Mouse (Mus musculus) v-Abl transformed pro-B cells (cell line): ENCODE measurements at regions not wholly inside any gene's neighbourhood (a gene's known extent, or its start where the extent isn't known, plus 50 kb on each side); places are given as distances from the start of the nearest gene placed in this dataset.

ENCODE experiments used
- in situ Hi-C, 2 experiments: fragments of 400-800 bp; cut with MboI; formaldehyde crosslinking; loops; one replicate each; pipeline ENCODE4 v1.15.1; 2025; ENCODE audit not compliant: unreplicated experiment in 2 of 2

DNA sequence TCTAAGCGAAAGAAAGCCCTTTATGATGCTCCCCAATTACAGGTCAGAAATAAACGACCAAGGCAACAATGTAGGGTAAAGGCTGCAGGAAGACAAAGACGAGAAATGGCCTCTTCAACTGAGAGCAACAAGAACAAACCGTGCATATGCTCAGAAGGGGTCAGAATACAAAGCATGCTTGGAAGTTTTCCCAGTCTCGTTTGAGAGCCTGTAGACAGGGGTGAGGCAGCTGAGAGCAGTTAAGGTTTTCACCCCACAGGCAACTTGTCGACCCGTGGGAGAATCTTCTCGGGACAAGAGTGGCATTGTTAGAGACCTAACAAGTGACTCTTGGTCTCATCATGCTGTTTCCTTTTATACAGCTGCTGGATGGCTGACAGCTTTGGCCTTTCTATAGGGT is 255.4 kb downstream of the Lmo4 start:
- in situ Hi-C loops = no loop called here

DNA sequence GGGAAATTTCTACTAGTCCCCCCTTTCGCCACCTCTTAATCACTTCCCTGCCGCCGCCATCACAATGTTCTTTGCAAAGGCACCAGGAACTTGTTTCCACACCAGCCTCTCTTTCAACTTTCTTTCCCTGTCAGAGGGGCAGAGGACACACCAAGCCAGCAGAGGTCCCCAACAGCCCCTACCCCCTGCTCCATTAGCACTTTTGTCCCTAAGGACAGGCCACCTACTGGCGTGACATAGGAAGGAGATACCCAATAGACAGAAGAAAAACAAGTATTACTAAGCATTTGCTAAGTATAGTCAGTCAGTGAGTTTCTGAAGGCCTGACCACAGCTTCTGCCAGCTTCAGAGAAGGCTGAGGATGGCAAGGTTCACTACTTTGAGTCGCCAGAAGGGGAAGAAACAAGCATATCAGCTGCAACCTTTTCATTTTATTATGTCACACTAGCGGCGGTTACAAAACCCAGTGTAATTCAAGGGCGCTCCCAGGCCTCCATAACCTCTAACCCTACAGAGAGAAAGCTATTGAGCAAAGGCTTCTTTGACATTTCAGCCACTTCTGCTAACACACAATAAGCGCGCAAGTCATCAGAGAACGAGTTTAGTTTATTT is 255.9 kb downstream of the Lmo4 start:
- in situ Hi-C loops = no loop called here

- in situ Hi-C loops = no loop called here
Observed at GRCm38 (mm10) chr3:143947938-143948267, 257.1 kb downstream of the Lmo4 start.

DNA sequence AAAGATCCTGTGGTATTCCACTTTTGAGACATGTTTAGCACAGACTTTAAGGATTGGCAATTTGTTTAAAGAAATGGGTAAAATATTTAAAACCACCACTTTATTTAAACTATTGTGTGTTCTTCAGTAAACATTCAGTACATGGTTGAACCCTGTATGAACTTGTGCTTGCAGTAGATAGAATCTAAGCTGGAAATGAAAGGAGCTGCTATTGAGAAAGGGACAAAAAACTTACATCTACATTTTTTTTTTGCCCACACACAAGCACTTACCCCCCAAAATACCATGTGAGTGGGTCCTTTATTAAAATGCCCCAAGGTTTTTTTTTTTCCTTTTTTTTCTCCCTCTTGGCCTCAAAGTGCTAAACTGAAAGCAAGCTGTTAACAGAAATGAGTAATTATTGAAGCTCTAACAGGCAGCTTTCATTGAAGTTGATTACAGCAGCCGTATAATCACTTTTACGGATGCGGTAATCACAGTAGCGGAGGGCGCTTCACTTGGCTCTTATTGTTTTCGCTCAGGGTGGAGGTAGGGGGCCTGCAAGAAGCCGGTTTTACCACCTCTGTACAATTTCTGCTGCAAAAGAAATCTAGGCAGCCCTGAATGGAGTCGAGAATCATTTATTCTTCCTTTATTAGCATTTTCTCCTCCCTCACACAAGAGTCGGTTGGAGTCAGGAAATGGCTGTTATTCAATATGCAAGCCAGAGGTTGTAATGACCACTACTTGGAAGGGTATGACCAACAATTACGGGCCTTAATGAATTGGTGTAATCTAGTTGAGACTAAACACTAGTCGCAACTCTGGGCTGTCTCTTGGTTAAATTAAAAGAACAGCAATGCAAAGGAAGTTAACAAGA is 257.7 kb downstream of the Lmo4 start:
- in situ Hi-C loops = no loop called here

- in situ Hi-C loops = no loop called here
Observed at GRCm38 (mm10) chr3:143939068-143939709, 265.8 kb downstream of the Lmo4 start.

GRCm38 (mm10) chr3:143925322-143925721 is 279.7 kb downstream of the Lmo4 start:
- in situ Hi-C loops = no loop called here

DNA sequence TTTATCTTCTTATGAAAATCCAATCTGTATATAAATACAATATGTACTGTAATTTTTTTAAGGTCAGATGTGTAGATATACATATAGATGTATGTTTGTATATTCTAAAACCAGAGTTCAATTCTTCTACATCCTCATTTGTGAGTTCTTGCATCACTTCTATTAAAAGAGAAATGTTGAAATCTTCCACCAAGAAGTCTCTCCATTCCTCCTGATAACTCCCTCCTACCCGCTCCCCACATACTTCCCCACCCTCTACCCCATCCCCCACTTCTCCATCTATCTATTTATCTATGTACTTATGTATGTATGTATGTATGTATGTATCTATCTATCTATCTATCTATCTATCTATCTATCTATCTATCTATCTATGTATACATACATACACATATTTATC is 285.3 kb downstream of the Lmo4 start:
- in situ Hi-C loops = no loop called here

DNA sequence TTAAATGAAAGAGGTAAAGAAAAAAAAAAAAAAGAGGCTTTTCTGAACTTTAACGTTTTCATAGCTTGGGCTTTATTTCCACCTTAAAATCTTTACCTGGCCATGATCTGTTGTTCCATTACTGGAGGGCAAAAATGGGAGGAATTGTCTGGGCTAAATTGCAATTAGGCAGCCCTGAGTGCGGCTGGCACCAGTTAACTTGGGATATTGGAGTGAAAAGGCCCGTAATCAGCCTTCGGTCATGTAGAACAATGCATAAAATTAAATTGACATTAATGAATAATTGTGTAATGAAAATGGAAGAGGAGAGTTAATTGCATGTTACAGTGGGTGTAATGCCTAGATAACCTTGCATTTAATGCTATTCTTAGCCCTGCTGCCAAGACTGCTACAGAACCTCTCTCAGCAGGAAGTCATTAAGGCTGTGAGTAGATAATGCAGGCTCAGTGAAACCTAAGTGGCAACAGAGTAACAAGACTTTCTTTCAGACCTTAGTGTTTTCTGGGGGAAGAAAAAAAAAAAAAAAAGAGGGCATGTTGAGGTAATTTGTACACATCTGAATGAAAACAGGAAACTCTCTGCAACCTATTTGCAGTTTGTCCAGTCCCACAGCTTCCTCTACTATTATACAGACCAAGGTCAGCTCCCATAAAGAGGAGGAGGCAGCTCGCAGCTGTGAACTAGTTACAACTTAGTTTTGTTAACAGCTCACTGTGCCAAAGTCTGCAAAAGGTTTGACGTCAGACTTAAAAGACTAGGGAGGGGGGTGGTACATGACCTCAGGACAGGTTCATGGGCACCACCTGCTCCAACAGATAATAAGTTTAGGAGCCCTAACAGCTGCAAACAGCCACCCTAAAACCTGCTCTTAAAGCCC is 290.4 kb downstream of the Lmo4 start:
- in situ Hi-C loops = no loop called here

DNA sequence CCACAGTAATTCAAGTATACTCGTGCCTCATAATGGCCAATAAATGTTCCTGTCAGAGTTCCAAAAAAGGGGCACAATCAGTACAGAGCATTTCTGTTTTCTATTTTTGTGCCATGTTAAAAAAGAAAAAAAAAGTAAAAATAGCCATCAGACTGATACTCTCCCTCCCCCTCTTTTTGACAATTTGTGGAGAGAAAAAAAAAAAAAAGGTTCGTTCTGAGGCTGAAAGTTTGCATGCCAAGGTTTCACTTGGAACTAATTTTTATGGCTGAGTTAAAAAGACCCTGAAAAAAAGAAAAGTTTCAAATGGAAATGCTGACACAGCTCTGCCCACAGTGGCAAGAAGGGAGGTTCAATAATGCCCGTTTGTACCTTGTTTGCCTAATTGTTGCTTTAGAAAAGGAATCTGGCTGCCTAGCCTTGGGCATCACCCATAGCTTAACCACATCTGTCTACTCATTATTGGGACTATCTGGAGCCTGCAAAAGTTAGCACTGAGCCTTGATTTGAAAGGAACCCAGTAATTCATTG is 291.9 kb downstream of the Lmo4 start:
- in situ Hi-C loops = no loop called here

DNA sequence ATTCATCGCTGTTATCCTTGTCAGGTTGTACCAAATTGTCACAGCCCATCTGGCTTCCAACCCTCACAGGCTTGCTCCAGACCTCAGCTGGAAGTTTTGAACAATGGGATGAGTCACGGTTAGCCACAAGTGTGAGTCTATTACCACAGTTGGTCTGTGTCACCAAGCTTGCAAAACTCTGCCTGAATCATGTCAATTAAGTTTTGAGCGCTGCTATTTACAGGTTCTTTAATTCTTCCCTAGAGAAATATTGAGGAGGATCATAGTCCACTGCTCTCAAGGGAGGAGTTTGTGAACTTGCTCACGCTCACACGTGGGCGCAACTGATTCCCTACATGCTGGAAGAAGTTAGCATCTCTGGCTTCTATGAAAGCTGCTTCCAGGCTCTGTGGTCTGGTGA is 292.6 kb downstream of the Lmo4 start:
- in situ Hi-C loops = no loop called here

- in situ Hi-C loops = no loop called here
Observed at GRCm38 (mm10) chr3:143909341-143909740, 295.7 kb downstream of the Lmo4 start.

- in situ Hi-C loops = no loop called here
Observed at GRCm38 (mm10) chr3:143903421-143903820, 301.6 kb downstream of the Lmo4 start.

DNA sequence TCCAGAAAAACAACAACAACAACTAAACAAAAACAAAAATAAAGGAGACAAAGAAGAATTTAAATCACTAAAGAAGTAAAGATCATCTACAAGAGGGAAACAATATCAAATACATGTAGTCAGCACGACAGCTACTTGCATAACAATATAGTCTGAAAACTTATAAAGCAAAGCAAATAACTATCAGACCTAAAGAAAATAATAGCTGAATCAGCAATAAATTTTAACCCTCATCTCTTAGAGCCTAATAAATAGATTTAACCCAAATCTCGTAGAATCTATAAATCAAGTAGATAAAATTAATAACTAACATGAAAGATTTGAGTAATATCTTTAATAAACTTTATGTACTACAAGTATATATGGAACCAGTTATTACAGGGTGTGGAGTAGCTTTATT is 324.2 kb downstream of the Lmo4 start:
- in situ Hi-C loops = no loop called here

- in situ Hi-C loops = no loop called here
Observed at GRCm38 (mm10) chr3:143873876-143874275, 331.1 kb downstream of the Lmo4 start.

DNA sequence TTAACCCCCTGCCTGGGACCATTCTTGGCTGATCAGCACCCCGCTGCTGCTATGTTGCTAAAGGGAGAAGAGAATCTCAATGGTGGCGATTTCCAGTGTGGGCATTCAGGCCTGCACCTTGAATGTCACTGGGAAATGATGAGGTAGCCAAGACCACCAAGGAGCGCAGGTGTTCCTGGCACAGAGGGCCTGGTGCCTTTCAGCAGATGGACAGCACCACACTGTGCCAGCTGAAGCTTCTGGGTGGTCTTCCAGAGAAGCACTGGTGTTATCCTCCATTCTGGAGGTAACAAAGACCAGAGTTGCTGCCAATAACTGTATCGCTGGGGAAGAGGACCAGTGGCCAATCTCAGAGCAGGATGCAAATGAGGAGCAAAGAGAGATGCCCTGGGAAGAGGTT is 338.5 kb downstream of the Lmo4 start:
- in situ Hi-C loops = no loop called here

DNA sequence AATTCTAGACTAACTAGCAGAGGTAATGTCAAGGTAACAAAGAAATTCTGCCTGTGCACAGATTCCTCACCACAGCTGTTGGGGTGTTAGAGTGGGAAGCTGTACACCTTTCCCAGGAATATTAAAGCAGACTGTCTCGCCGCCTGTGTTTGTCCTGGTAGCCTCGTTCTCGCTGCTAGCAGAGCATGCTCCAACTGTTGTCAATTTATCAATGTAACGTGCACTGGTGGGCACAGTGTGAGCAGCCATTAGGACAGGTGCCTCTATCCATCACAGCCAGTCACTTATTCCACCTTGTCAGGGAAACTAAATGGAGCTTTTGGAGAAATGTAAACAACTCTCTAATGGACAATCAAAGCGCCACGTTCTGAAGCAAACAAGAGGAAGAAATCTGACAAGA is 339.4 kb downstream of the Lmo4 start:
- in situ Hi-C loops = no loop called here

DNA sequence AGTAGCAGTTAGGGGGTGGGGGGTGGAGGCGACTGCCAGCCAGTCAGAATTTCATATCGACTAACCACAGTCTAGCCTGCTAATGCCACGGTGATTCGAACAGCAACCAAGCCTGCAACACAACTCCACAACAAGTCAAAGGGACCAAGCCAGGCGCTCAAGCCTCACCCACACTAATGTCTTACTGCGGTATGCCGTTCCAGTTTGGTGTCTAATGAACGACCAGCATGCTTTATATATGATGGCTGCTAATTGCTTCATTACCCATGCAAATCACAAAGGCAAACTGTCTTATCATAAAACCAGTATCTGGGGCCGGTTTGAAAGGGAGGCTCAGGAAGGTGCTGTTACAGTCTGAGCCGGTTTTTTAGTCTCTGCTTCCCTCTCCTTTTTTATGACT is 340.5 kb downstream of the Lmo4 start:
- in situ Hi-C loops = no loop called here

DNA sequence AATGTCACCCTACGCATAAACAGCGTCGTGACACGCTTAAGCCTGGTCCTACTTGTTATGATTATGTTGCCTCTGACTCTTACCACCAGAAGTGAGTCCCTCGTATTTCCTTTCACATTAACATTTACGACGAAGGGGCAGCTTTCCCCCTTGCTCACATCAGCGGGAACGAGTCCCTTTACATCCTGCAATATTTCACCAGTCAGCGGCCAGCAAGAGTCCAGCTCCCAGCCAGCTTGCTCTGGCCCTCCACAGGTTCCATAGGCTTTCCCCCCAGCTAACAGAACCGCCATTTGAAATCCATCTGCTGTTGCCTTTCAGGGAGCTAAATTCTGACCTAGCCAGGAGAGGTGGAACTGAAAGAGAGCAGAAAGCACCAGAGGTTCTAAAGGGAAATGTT is 342.5 kb downstream of the Lmo4 start:
- in situ Hi-C loops = no loop called here

- in situ Hi-C loops = no loop called here
Observed at GRCm38 (mm10) chr3:143861866-143862265, 343.2 kb downstream of the Lmo4 start.

- in situ Hi-C loops = no loop called here
Observed at GRCm38 (mm10) chr3:143835611-143836240, 369.3 kb downstream of the Lmo4 start.
